Mouse (Mus musculus) gastrocnemius, postnatal 14 days (tissue): ENCODE results near the gene Dnajc11. TPM values are rescaled to one million over a fixed set of nuclear protein-coding genes. Genes with fewer than 3 reads are reported as not detected.

Experiments used
- DNase-seq: peaks from one replicate; pipeline ENCODE4 v3.0.0; 2021; ENCODE audit warnings: mixed read lengths
- intact Hi-C: fragments of 180-260 bp; cut with DNase I; formaldehyde crosslinking; loops from one replicate; pipeline ENCODE4 v1.15.1; 2025; ENCODE audit warnings: low total_unique reads
- total RNA-seq, 2 experiments: library from RNA; stranded (reverse); gene quantifications; 2 replicates each; pipeline ENCODE4 v1.2.3; 2021

The Dnajc11 gene
- total RNA-seq, 2 experiments from 2014 or later, result 66.1 to 75.2 TPM

- intact Hi-C loops, result loop anchor here (5.0 kb wide), 1 partner anchor 120 kb away; no protein-coding TSS in a partner anchor
- DNase-seq, result peak; percentile 82
Observed at GRCm38 (mm10) chr4:151977748-151978147, 44.3 kb downstream of the Dnajc11 start.

GRCm38 (mm10) chr4:151980699-151981098, 47.2 kb downstream of the Dnajc11 start:
- no peak for DNase-seq
- intact Hi-C loops, result no loop called here

GRCm38 (mm10) chr4:151981363-151981762, 47.9 kb downstream of the Dnajc11 start:
- DNase-seq, result peak; percentile 79

GRCm38 (mm10) chr4:151983043-151983442, 49.6 kb downstream of the Dnajc11 start:
- intact Hi-C loops, result loop anchor here (2.0 kb wide), 1 partner anchor 44 kb away; the partner anchor contains the start of gene Zbtb48
- DNase-seq, result no peak

More at GRCm38 (mm10) chr4:151981363-151981762, 47.9 kb downstream of the Dnajc11 start:
- intact Hi-C loops, result no loop called here

GRCm38 (mm10) chr4:151983560-151983959, 50.1 kb downstream of the Dnajc11 start:
- peak; percentile 91 for DNase-seq
- intact Hi-C loops, result loop anchor here (2.0 kb wide), 1 partner anchor 43 kb away; the partner anchor contains the start of gene Zbtb48

- DNase-seq, result no peak
Observed at GRCm38 (mm10) chr4:151985886-151986285, 52.4 kb downstream of the Dnajc11 start.

GRCm38 (mm10) chr4:151986650-151987049, 53.2 kb downstream of the Dnajc11 start:
- no peak for DNase-seq
- intact Hi-C loops, result no loop called here

More at GRCm38 (mm10) chr4:151985886-151986285, 52.4 kb downstream of the Dnajc11 start:
- intact Hi-C loops, result no loop called here

- DNase-seq, result no peak
- intact Hi-C loops, result no loop called here
Observed at GRCm38 (mm10) chr4:151988014-151988341, 54.5 kb downstream of the Dnajc11 start.

GRCm38 (mm10) chr4:151988342-151989109, 55.0 kb downstream of the Dnajc11 start, which contains the start of gene Thap3:
Thap3 (minus strand) TSS chr4:151988997.
- intact Hi-C loops, result no loop called here
- DNase-seq, result peak; percentile 84

- DNase-seq, result no peak
- intact Hi-C loops, result no loop called here
Observed at GRCm38 (mm10) chr4:151989110-151989488, 55.6 kb downstream of the Dnajc11 start.

GRCm38 (mm10) chr4:151992091-151992490, 58.6 kb downstream of the Dnajc11 start:
- intact Hi-C loops, result no loop called here
- DNase-seq, result no peak

GRCm38 (mm10) chr4:151993035-151993434, 59.5 kb downstream of the Dnajc11 start:
- intact Hi-C loops, result no loop called here
- no peak for DNase-seq

- intact Hi-C loops, result no loop called here
- peak; percentile 48 for DNase-seq
Observed at GRCm38 (mm10) chr4:151994228-151995171, 61.0 kb downstream of the Dnajc11 start.

GRCm38 (mm10) chr4:151995371-151996172, 62.1 kb downstream of the Dnajc11 start:
- DNase-seq, result peak; percentile 50
- intact Hi-C loops, result no loop called here

GRCm38 (mm10) chr4:151996173-151996950, 62.9 kb downstream of the Dnajc11 start, which contains the start of gene Phf13:
Phf13 (minus strand) TSS chr4:151996258.
- intact Hi-C loops, result no loop called here
- peak; percentile 100 for DNase-seq

- intact Hi-C loops, result no loop called here
- no peak for DNase-seq
Observed at GRCm38 (mm10) chr4:151996951-151997222, 63.4 kb downstream of the Dnajc11 start.

- no peak for DNase-seq
- intact Hi-C loops, result no loop called here
Observed at GRCm38 (mm10) chr4:151997701-151998100, 64.2 kb downstream of the Dnajc11 start.

GRCm38 (mm10) chr4:151999481-151999880, 66.0 kb downstream of the Dnajc11 start:
- intact Hi-C loops, result no loop called here
- no peak for DNase-seq

GRCm38 (mm10) chr4:152000906-152001305, 67.4 kb downstream of the Dnajc11 start:
- intact Hi-C loops, result no loop called here

More at GRCm38 (mm10) chr4:152000906-152001305, 67.4 kb downstream of the Dnajc11 start:
- no peak for DNase-seq
